Mouse (Mus musculus) bone marrow macrophage, adult 2 months (primary cell): Measurements from ENCODE around the gene Tsr2. TPM values are rescaled to one million over a fixed set of nuclear protein-coding genes. Genes with fewer than 3 reads are reported as not detected.

Experiments
- H3K27ac ChIP-seq: 2 replicates; pipeline ENCODE4 v1.5.1; 2012; ENCODE audit warnings: low read depth, low read length; ENCODE audit not compliant: insufficient read depth
- H3K4me1 ChIP-seq: 2 replicates; pipeline ENCODE4 v1.6.1; 2012; ENCODE audit warnings: low read length; ENCODE audit not compliant: control insufficient read depth, insufficient read depth
- H3K4me3 ChIP-seq: 2 replicates; pipeline ENCODE4 v1.5.1; 2012; ENCODE audit warnings: mild to moderate bottlenecking, low read length, moderate library complexity; ENCODE audit not compliant: insufficient read depth
- CTCF ChIP-seq: IDR thresholded peaks from 2 replicates; pipeline ENCODE4 v1.5.1; 2012; ENCODE audit warnings: low read depth, mild to moderate bottlenecking, low read length, moderate library complexity
- POLR2A ChIP-seq: IDR thresholded peaks from 2 replicates; pipeline ENCODE4 v1.6.1; 2012; ENCODE audit warnings: mild to moderate bottlenecking, low read depth, low read length, borderline replicate concordance
- polyA plus RNA-seq: library from polyadenylated mRNA; stranded (reverse); fragments of >200 nt; gene quantifications from 2 replicates; pipeline ENCODE4 v1.2.4, GENCODE M21; 2012; ENCODE audit not compliant: missing spikeins, insufficient read depth, insufficient read length

The Tsr2 gene
- polyA plus RNA-seq, 1 experiment = 11.5 TPM

DNA sequence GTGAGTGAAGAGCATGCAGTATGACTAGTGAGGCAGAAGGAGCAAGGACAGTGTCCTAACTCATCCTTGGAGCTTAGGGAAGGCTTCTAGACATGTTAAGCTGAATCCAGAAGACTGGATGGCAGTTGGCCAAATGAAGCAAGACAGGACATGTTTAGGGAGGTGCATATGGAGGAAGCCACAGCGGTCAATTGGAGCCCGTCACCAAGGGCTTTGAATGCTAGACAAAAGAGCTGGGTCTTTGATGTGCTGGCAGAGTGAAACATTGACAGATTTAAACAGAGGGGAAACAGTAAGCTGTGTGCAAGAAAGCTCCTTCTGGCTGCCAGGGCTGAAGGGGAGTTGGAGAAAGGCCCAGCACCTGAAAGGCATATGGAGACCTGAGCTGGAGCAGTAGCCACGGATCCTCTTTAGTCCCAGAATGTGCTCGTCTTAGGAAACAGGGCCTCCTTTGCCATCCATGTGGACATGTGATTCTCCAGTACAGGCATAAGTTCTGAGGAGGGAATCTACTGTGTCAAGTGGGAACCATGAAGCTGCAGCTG is 19.3 kb downstream of the Tsr2 start:
- H3K27ac ChIP-seq = no peak overlapping the region
- no peak overlapping the region for H3K4me3 ChIP-seq
- TF ChIP-seq POLR2A (no peak), CTCF (no peak)
- H3K4me1 ChIP-seq = no peaks in the 10 kb centered on the region

DNA sequence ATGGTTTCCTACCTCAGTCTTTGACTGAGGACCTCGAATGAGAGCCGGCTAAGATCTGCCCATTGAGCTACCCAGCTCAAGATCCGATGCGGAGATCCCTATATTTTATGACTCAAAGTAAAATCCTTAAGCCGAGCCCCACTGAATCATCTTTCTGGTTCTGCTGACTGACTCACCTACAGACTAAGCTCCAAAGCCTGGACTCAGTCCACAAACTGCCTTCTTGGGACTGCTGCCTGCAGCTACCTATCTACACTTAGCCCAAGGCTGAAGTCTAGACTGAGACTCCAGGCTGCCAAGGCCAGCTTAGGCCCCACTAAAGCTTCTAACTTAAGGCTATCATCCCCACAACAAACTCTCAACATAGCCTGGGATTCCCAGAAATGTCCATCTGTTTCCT is 20.3 kb downstream of the Tsr2 start:
- Histone ChIP-seq H3K4me3 (no peak overlapping the region), H3K4me1 (no peaks in the 10 kb centered on the region), H3K27ac (no peak overlapping the region)
- TF ChIP-seq POLR2A = no peak
- no peak for TF ChIP-seq CTCF

DNA sequence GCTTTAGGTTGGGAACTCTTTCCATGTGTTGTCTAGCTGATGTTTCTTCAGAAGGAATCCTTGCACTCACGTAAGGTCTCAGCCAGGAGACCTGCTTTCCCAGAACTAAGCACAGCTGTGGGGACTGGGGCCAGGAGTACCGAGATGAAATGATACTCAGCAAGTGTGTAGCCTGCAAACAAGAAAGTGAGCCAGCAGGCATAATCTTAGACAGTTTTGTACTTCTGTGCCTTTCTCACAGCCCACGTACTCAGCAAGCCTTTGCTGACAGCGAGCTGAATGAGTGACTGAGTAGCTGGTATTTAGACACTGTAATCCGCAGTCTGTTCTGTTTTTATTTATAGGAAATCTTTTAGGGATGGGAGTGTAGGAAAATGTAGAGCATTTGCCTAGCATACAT is 28.5 kb downstream of the Tsr2 start:
- H3K4me1 ChIP-seq = no peaks in the 10 kb centered on the region
- no peak overlapping the region for H3K4me3 ChIP-seq
- TF ChIP-seq POLR2A (no peak), CTCF (no peak)
- no peak overlapping the region for H3K27ac ChIP-seq

DNA sequence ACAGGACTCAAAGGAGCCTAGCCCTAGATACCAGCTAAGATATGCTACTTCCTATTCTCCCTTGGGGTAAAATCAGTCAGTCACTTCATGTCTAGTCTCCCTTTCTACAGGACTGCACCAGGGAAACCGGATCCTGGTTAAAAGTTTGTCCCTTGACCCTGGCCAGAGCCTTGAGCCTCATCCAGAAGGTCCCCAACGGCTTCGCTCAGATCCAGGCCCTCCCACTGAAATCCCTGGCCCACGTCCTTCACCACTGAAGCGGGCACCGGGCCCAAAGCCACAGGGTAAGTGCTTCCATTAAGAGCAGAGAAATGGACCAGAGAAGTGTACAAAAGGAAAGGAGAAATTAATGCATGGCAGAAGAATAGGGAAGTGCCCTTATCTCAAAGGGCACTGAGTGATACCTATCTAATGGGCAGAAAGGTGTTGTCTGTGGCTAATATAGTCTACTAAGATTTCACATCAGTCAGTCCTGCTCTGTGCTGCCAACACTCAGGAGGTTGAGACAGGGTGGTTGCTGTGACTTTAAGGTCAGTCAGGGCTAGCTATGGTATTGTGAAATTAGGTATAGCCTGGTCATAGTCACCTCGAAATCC is 30.2 kb downstream of the Tsr2 start:
- Histone ChIP-seq H3K4me3 (no peak overlapping the region), H3K4me1 (peaks cover 7% of the 10 kb centered on the region), H3K27ac (no peak overlapping the region)
- no peak for TF ChIP-seq CTCF

DNA sequence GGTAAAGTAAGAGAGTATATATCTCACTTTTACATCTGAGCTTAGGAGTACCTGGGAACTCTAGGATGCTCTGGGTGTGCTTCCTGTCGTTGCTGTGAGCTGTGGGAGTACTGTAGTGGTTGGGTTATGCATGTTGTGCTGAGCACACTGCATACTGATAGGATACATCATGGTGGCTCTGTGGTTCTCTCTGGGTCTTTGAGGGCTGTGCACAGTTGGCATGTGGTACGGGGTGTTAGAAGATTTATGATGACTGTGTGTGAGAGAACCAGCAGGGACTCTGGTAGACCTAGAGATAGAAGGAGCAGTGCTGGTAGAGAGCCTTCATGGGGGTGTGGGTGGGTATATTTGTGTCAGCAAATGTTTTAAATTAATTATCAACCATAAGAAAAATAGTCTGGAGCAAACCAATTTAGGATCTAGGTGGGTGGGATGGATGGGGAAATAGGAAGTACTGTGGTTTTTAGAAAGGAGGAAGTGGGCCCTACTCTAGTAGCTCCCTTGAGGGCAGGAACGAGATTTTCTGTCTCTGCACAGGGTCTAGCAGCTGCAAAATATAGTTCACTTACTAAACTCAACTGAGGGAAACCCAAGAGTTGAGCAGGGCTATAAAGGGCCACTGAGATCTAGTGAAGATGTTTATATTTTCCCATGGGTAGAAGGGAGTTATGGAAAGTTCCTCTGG is 34.6 kb downstream of the Tsr2 start:
- Histone ChIP-seq H3K4me1 (peaks cover 7% of the 10 kb centered on the region), H3K4me3 (no peak overlapping the region), H3K27ac (no peak overlapping the region)
- TF ChIP-seq POLR2A (no peak), CTCF (no peak)

DNA sequence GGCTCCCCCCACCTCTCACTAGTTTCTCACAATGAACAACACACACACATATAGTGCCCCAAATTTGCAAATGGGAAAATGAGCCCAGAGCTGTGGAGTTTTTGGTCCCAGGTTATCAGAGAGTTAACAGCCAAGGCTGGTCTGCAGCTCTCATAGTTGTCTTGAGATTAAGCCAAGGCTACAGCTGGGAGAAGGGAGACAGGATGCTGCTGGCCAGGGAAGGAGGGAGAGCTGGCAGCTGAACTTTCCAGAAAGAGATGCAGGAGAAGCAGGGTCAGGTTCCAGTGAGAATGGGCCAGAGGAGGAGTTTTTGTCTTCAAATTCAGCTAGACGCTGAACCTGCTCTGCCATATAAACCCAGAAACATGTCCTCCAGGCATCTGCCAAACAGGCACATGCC is 37.0 kb downstream of the Tsr2 start:
- TF ChIP-seq CTCF (no peak), POLR2A (no peak)
- Histone ChIP-seq H3K27ac (no peak overlapping the region), H3K4me1 (peaks cover 7% of the 10 kb centered on the region), H3K4me3 (no peak overlapping the region)

DNA sequence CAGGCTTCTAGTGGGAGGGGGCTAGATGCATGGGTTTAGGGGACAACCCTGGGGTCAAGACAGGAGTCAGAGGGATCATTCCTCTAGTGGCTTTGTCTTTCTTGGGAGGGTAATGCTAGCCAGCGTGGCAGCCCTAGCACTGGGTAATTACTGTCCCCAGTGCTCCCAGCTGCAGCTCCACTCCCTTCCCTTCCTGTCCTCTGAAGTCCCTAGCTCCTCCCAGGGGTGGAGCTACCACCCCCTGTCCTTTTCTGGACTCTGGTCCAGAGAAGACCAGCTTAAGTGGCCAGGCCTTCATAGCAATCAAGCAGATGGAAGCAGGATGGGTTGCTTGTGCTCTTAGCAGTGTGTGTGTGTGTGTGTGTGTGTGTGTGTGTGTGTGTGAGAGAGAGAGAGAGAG is 40.8 kb downstream of the Tsr2 start:
- no peak for TF ChIP-seq POLR2A
- no peak for TF ChIP-seq CTCF

DNA sequence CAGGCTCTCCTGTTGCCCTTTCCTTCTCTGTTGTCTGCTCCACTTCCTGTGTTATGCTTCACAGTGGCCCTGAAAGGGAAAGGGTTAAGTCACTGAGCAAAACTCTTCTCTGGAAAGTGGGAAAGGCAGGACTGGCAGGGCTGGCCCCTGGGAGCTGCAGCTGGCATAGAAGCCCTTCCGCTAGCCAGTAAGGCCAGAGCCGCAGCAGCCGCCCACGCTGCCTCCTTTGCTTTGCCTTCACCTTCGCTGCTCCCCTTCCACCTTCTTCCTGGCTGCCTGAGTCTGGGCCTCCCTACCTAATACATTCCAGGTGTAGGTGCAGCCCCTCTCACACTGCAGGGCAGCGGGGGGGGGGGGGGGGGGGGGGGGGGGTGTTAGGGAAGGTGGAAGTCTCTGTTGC is 41.9 kb downstream of the Tsr2 start:
- H3K4me1 ChIP-seq = no peaks in the 10 kb centered on the region
- TF ChIP-seq POLR2A (no peak), CTCF (no peak)
- H3K27ac ChIP-seq = no peak overlapping the region
- H3K4me3 ChIP-seq = no peak overlapping the region

More for the DNA sequence above, 40.8 kb downstream of the Tsr2 start:
- no peak overlapping the region for H3K4me3 ChIP-seq
- H3K4me1 ChIP-seq = no peaks in the 10 kb centered on the region
- H3K27ac ChIP-seq = no peak overlapping the region

DNA sequence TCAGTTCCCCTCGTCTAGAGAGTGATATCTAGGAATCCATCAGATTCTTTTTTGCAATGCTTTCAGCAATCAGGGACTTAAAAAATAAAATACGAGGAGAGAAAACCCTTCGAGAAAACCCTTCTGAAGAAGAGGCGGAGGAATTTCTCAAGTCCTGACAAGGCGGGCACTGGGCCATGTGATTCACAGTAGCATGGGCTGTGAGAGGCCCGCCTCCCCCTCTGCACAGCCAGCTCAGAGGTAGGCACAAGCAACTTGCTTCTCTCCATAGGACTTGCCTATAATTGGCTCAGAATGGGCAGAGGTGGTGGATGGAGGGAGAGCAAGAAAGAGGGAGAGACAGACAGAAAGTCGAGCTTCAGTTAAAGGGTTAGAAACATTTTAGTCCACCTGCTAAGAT is 46.0 kb downstream of the Tsr2 start:
- Histone ChIP-seq H3K27ac (no peak overlapping the region), H3K4me3 (no peak overlapping the region), H3K4me1 (no peaks in the 10 kb centered on the region)
- TF ChIP-seq CTCF (no peak), POLR2A (no peak)

DNA sequence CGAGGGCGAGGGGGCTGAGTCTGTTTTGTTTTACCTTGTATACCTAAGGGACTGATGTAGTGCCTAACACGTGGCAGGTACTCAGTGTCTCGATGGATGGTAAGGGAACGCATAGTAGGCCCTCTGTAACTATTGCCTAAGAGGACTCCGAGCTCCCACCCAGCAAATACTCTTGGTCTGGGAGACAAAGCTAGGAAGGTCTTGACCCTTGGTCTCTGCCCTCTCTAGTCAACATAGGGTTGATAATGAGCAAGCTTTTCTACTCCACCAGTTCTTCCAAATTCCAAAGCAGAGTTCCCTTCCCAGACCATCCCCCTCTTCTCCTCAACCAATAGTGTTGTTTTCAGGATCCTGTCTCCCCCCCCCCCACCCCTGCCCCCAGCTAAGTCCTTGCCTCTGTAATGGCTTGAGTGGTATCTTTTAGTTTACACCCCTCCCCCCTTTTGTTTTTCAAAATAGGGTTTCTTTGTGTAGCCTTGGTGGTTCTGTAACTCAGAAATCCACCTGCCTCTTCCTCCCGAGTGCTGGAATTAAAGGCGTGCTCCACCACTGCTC is 46.6 kb downstream of the Tsr2 start:
- TF ChIP-seq CTCF (no peak), POLR2A (no peak)

More for the DNA sequence above, 46.6 kb downstream of the Tsr2 start:
- Histone ChIP-seq H3K4me3 (no peak overlapping the region), H3K27ac (no peak overlapping the region), H3K4me1 (no peaks in the 10 kb centered on the region)
